Mouse (Mus musculus) thymus, postnatal 0 days (tissue): ENCODE results near the gene Nkd1. TPM values are rescaled to one million over a fixed set of nuclear protein-coding genes. Genes with fewer than 3 reads are reported as not detected.
A peak's percentile ranks its signal among the peaks of the same experiment; 100 is the strongest.

Experiments used
- DNase-seq: peaks from one replicate; pipeline ENCODE4 v3.0.0-alpha.2; 2015; ENCODE audit warnings: low spot score
- polyA plus RNA-seq: library from polyadenylated mRNA; unstranded; fragments of >200 nt; fragmentation: Nextera tagmentation; extraction: Ambion mirVana; gene quantifications from 2 replicates; pipeline ENCODE4 v1.2.1, GENCODE M21; 2015

Gene Nkd1
- polyA plus RNA-seq, 1 experiment from 2014 or later = 4.1 TPM

DNA sequence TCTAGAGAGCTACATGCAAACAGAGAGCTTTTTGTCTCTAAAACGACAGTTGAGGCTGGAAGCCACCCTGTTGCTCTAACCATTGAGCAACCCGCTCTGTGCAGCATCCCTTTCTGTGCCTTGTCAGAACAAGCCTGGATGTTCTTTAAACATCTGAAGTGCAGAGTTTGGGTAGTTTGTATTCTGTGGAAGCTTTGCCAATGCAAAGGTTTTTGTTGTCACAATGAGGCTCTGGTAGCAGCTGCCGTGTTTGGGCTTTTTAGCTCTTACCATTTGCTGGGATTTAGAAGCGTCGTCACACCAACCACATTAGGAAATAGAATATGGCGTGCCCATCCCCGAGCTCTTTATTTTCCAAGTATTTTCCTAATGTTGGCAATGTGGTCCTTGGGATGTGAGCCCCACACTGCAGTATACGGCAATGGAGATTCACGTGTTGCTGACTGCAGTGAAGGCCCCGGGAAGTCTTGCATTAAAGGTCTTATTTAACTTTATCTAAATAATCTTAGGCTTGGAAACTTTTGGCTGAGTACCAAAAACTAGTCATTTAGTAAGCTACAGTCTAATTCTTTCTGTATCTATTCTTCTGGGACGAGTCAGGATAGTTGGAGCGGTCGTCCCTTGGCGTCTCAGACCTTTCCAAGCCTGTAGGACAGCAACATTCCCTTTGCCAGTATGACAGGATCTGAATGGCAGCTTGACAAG, 51.9 kb downstream of the Nkd1 start:
- no peak for DNase-seq

DNA sequence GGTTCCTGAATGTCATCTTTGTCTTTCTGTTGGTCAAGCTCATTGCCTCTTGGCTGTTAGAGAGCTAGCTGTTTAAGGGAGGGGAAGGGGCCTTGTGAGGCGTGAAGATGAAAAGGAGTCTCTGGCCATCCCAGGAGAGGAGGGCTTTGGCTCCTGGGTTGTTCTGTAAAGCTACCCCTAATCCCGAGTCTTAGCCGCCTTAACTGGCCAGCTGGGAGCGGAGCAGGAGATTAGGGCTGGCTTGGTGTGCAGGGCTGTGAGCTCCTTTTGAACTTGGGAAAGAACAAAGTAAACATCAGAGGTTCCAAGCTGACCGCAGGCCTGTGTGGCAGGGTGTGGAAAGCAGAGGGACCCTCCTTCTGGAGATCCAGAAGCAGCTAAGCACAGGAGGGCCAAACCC, 53.8 kb downstream of the Nkd1 start:
- no peak for DNase-seq

DNA sequence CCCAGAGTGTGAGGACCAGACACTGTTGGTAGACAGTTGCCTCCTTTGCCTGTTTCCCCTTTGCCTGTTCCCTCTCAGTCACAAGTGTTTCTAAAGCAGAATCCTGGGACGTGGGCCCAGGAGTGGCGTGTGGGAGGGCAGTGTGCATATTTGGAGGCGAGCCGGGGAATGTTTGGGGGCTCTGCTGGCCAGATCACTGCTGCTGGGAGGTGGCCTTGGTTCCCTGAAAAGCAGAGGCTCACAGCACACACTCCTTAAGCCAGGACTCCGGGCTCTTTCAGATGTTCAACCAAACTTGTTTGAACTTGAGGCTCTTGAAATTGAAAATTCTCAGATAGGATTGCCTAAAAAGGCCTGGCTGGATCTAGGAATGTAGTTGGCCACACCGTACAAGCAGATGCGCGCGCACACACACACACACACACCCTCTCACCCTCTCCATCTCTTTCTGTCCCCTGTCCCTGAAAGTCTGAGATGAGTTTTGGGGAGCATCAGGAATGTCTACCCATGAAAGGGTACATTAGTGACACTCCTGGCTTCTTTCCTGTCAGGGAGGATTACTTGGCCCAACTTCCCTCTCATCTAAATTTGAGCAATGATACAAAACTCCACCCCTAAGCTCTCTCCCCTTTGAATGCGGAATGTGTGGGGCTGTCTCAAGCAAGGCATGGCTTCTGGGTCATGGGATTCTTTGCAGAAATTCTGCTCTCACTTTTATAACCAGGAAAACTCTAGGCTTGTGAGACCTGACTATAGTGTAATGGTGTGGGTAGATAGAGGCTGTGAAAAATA, 55.4 kb downstream of the Nkd1 start:
- no peak for DNase-seq

DNA sequence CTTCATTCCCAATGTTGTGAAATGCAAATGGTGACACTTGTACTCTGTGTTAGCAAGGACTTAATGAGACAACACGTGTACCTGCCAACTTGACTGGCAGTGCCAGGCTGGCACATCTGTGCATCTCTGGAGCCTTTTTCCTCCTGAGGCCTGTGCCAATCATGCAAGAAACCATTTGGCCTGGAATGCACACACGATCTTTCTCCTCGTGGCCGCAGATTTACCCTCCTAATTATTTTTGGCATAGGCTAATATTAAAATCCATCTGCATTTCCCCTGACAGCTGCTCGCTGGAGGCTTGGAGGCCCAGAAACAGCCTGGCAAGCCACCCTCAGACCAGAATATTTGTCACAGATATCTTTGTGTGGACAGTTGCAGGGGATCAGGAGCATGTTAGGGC, 56.5 kb downstream of the Nkd1 start:
- no peak for DNase-seq

DNA sequence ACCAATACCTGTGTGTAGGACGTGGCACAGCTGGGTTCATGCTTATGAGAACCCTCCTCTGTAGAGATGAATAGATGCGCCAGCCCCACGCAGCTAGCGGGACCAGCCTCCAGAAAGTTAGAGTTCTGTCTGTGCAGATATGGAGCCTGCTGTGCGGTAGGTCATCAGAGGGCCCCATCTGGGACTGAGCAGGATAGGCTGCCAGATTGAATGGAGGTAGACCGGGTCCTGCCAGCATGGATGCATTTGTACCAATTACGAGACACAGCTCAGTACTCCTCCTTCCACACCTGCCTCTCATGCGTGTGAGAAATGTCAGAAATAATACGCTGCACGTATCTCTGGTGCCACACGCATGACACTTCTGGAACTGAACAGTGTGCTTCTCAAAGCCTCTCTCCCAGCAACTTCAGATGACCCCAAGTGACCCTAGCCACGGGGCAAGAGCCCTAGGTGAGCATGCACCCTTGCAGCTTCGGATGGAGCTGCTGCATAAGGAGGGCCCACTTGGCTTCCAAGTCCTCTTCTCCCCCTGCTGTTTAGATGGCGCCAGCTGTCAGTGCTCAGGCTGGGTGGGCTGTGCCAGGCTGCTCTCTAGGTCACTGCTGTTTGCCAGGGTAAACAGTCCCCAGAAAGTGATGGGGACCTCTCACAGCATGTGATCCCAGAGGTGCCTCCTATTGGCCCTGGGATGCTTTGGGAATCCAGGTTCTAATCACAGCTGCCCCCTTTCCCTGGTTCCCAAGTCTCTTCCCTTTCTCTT, 57.4 kb downstream of the Nkd1 start:
- DNase-seq = no peak

DNA sequence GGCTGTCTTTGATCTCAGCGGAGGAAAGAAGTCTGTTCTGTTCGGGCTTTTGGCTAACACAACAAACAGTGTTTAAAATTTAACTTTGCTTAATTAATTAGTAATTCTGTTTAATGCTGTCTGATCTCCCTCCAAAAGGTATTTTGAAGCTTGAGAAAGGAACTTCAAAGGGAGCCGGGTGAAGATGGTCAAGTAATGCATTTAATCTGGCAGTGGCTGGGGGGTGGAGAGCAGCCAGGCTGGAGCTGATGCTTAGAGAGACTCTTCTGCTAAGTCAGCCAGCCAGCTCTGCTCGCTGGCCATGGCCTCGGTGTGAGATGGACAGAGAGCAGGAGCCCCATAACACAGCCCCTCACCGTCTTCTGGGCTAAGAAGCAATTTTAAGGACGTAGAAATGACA, 58.1 kb downstream of the Nkd1 start:
- no peak for DNase-seq

DNA sequence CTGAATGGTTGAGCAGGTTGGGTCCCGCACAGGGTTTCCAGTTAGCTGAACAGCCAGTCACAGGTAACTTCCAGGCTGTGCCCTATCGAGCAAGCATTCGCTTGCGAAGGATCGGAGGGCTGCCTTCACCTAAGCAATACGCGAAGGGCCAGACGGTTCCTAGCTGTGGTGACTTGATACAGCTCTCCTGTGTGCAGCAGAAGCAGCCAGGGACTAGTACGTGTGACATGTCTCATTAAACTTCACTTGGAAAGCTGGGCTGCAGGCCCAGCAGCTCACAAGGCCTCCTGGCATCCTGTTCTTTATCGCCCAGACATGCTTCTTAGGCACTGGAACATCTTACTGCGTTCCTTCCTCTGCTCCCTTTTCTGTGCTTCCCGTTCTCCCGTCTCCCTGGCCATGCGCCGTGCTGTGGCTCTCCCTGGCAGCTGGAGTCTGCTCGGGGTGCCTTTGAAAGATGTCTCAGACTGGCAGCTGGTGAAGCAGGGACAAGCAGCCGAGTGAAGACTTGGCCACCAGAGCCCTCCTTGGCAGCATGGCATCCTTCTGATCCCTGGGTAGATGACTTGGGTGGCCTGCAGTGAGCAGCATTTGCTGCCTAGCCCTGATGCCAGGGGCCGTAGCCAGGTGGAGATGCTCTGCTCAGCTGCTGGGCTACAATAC, 58.6 kb downstream of the Nkd1 start:
- no peak for DNase-seq

DNA sequence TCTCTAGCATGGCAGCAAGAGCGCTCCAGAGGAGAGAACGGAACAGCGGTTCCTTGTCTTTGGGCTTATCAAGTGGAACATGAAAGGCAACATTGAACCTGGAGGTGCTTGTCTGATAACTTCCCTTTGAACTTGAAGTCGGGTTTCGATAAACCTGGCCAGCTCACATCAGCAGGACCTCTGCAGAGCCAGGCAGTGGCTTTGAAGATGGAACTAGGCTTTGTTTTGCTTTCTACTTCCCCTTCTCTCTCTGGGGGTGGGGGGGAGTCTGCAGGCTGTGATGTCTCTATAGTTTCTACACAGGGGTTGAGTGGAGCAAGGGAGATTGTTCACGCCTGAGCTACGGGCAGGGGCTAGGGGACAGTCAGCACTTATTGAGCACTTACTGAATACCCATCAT, 59.6 kb downstream of the Nkd1 start:
- no peak for DNase-seq

DNA sequence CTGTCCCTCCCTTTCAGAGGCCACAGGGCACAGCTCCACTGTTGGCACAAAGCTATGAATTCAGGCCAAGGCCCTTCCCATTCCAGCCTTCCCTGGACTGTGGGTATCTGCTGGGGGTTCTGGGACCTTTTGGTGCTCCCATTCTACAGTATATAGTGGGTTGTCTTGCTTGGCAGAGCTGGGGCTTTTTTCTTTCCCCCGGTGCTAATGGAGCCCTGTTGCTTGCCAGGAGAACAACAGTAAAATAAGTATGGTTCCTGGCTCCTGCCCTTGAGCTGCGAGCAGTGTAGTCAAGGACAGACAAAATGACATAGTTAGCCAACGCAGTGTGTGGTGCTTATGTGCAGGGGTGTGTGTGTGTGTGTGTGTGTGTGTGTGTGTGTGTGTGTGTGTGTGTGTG, 62.7 kb downstream of the Nkd1 start:
- DNase-seq = no peak

DNA sequence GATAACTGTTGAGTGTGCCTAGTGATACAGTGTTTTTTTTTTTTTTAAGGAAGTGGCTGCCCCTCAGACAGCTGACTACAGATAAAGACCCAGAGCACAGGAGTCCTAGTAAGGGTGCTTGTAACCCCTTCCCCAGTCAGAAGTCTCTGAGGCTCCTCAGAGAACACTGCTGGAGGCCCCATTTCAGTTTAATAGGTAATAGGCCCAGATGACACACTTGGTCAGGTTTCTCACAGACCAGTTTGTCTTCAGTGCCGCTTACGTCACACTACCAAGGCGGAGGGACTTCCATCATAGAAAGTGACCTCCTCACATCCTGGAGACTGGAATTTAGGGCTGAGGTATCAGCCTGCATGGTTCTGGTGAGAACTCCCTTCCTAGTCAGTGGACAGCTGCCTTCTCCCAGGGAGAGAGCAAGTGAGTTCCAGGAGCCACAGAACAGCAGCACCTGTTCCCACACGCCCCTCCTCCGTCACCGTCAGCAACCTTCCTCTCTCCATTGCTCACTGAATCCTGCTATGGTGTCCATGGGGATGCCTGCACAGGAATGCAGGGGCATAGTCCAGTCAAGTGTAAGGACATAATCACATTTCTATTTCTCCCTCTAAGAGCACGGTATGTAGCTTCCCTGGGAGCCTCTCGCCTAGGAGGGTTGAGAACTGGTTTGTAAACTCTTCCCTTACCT, 67.2 kb downstream of the Nkd1 start:
- no peak for DNase-seq

DNA sequence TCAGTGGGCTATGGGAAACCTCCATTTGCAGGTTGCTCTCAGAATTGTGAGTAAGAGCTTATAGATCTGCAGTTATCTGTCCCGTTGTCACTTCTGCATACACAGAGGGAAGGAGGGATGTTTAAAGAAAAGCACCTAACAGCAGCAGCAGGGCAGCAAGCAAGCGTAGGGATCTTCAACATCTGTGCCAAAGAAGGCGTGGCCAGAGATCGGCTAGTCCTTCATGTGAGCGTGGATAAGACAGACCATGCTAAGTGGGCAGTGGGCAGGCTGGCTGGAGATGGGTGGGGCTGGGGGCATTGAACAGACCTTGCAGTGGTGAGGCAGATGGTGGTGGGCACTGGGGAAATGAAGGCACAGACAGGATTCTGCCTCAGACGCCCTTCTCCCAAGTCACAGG, 69.1 kb downstream of the Nkd1 start:
- DNase-seq = no peak

DNA sequence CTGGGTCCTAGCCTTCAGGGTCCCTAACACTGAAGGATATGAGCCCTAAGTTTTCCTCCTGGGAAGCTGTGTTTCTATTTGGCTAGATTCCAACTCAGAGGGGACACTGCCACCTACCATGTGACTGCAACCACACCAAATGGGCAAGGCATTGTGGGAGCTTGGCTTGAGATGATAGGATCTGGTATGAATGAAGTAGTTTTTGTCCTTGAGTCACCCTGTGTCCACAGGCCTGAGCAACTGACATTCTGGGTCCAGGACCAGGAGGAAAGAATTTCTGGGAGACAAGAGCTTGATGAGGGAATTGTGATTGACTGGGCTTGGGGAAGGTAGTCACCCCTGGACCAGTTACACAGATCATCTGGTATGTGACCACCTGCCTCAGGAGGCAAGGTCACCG, 72.8 kb downstream of the Nkd1 start:
- no peak for DNase-seq

DNA sequence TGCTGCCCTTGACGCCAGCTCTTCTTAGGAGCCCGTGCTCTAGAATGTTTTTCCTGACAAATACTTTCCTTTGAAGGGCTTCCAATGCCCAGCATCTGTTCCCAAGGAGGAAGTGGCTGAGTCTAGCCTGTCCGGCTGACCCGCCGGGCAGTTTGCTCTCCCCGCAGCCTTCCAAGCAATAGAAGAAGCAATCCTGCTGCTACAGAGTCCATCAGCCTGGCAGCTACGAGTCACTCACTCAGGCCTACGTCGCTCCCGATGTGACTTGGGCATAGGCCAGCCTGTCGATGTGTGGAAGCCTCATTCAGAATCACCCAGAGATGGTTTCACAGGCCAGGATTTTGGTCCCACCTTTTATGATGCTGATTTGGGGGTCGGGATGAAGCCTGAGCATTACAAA, 74.9 kb downstream of the Nkd1 start:
- no peak for DNase-seq

DNA sequence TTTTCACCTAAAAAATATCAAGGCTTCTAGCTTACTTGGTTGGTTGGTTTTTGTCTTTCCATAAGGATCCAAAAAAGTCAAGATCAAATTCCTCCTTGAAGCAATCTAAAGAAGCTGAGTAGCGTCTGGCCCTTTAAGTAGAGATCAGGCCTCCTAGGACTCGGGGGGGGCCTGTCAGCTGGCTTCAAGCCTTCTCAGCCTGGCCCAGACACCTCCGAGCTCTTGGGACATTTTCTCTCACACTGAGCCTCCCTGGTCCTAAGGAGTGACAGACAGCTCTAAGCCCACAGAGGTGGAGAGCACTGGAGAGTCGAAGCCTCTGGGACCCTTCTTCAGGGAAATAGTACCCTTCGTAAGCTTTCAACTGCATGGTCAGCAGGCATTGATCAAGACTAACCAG, 77.4 kb downstream of the Nkd1 start:
- DNase-seq = no peak

DNA sequence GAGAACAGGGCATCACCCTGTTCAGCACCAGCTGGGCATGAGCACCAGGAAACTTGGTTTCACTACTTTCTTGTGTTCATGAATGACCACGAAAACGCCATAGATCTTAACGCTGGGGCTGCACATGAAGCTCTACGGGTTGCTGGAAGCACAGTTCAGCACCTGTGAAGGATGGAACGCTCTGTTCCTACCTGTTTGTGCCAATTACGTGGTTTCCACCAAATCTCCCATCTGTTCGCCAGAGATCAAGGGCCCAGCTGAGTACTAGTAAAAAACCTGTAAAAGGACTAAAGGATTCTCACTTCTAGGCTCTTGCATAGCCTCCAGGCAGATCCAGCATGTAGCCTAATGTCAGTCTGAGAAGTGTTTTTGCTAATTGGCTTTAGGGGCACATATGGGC, 78.3 kb downstream of the Nkd1 start:
- no peak for DNase-seq

DNA sequence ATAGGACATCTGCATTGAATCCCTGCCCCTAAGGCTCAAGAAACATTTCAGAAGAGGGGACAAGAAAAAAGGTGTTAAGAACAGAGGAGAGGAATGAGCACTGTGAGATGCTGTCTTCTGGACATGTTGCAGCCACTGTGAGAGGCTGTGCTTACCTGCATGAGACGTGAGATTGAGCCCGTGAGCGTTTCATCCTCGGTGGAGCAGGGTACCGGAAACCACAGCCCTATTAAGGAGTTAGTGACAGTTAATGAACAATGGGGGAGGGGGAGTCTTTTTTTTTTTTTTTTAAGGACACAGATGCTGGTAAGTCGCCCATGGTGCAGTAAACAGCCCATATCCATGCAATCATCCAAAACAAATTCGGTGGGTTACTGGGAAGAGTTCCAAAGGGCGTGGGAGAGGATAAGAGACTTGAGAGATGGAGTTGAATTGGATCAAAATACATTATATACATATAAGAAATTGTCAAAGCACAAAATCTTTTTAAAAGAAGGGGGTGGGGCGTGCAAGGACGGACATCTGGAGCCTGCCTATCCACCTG, 82.4 kb downstream of the Nkd1 start:
- no peak for DNase-seq

DNA sequence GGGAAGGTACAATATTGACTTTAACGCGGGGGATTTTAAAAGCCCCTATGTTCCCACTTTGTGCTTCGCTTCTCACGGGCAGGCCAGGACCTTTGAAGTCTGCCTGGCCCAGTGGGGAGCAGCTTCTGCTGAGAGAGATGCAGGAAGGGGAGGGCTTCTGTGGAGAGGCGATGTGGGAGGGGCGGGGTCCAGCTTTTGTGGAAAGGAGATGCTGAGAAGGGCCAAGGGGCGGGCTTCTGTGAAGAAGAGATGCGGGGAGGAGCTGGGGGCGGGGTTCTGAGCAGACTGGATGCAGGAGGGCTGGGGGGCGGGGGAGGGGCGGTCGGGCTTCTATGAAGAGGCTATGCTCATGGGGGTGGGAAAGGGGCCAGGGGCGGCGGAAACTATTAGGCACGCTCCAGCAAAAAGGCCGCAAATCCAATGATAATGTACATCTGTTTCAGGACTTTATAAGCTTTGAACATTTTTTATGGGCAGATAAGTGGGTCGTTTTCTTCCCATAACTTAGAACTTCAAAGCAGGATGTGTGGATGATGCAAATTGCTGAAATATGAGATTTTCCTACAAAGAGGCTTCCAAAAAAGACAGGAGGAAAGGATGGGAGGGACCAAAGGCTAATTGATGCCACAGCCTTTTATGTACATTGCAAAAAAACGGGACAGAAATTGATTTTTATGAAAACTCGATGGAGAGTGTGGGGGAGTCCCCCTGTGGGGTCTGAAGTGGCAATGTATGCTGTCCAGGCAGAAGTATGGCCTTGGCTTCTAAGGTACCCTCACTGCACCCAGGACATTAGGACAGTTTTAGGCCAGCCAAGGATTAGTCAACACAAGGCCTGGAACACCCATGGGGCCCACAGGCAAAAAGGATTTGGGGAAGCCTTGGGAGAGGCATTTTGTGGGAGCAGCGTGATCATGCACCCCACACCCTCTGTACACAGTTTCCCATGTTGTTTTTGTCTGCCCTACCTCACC, 83.2 kb downstream of the Nkd1 start:
- peak; percentile 80 for DNase-seq

DNA sequence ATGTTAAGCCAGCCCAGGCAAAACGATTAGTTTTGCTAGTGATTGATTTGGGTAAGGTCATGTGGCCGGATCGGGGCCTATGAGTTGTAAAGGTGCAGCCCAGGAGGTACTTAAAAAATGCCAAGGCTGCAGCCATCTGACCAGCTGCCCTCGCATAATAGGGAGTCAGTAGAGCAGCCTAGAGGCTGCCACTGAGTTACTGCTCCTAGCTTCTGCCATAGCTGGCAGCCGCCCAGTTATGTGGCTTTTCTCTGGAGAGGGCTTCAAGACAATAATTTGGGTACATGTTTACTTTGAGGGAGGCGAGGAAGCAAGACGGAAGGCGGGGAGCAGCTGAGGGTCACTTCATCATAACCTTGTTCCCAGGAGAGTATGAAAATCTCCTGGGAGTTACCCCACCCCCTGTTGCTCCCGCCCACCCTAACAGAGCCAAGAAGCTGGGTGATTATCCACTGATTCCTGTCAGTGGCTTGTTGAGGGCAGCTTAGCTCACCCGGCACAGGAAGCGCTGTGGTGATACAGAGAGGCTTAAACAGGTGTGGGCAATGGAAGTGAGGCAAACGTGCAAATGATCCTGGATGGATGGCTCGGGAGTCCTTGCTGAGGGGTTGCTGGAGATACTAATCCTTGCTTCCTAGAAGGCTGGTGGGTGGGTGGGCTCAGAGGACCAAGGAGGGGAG, 84.3 kb downstream of the Nkd1 start:
- DNase-seq = no peak

DNA sequence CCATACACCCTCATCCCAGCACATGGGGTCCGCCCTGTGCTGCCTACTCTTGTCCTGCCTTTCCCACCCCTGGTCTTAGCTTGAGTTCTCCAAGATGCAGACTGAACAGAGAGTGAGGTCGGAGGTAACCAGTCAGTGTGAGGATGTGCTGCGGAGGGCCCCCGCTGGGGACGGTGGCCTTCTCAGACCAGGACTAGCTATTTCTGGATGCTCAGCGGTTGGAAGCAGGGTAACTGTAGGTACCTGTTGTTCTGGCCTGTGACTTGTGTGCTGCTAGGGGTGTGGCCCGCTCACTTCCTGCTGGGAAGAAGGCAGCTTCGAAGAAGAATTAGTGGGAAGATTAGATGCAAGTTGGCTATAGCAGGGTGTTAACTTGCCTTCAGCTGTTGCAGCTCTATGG, 87.9 kb downstream of the Nkd1 start:
- no peak for DNase-seq
